Mouse (Mus musculus): ENCODE measurements around the gene Gprin1.

Gprin1 gene

GRCm38 (mm10) chr13:54759496-54759895 is 9.8 kb upstream of the Gprin1 start:
- peak; percentile 50 to 55 for DNase-seq

DNA sequence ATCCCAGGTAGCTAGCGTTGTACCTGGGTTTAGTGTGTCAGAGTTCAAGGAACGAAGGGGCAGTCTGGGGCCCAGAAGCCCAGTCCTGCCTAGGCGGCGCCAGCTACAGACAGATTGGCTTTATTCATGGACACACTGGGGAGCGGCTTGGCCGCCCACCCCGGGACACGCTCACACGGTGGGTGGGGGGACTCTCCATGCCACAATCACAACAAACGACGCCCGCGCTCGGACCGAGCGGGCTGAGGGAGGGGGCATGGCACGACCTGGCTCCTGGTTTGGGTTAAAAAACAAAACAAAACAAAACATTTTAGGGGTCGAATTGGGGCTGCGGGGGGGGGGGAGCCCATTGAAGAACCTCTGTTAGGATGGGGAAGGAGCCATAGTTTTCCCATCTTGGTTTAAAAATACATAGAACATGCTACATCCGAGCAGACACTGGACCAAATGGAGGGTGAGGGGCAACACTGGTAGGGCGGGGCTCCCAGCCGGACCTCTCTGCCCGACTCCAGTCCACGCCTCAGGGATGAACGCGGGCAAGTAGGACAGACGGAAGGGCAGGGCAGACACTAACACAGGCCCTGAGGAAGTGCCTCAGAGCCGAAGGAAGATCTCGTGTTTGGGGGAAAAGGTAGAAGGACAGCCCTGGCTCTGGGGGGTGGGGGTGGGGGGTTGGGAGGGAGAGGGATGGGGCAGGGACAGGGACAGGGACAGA is 9.2 kb upstream of the Gprin1 start:
- peak; percentile 49 to 58 for DNase-seq

DNA sequence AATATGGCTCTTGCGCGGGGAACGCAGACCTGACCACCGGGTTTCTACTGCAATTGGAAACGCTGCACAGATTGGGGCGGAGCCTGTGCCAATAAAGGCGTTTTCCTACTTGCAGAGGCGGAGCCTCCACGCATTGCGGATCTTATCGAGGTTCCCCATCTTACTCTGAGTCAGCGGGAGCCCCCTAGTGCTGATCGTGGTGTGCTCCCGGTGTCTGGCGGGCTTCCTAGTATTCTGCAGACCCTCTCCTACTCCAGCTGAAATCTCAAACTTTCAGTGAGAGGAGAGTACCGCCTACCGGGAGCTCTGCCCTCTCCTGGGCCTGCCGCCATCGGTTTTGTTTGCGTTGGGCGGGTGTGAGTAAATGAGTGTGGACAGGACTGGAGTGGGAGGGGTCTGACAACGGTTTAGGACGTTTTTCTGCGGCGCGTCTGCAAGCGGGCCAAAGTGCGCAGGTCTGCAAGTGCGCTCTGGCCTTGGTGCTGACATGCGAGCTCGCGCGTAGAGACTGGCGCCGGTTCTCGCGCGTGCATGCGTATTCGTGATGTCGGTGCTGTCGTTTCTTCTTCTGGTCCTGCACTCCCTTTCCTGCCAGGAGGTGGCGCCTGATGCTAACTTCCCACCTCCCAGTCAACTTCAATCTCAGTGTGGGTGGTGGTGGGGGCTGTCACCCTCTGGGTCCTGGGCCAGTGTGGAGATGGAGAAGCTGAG is 8.5 kb upstream of the Gprin1 start:
- DNase-seq: peak; percentile 97 to 98

DNA sequence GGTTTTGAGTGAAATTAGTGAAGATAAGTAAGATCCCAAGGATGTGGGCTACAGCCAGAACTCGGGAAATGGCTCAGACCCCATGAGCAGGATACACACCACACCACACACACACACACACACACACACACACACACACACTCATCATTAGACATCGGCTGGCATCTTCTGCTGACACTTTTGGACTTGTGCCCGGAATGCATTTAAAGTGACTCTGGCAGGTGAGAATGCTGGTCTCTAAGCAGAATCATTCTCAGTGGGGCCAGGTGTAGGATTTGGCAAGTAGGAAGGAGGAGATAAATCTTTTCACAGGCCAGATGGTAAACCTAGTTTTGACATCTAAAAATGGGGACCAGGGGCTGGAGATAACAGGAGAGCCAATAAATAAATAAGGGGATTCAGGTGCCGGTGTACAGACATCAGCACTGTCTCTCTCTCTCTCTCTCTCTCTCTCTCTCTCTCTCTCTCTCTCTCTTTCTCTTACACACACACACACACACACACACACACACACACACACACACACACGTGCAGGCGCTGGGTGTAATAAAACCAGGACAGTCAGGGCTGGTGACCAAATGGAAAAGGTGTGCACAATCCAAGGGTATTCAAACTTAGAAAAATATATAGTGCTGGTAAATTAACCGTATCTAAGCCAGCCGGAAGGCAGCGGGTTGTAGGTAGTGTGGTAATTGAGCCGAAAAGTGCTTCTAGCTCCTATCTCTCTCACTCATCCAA is 7.6 kb upstream of the Gprin1 start:
- peak; percentile 79 to 88 for DNase-seq

- DNase-seq: peak; percentile 33 to 36
Observed at GRCm38 (mm10) chr13:54756156-54756712, 6.6 kb upstream of the Gprin1 start.

DNA sequence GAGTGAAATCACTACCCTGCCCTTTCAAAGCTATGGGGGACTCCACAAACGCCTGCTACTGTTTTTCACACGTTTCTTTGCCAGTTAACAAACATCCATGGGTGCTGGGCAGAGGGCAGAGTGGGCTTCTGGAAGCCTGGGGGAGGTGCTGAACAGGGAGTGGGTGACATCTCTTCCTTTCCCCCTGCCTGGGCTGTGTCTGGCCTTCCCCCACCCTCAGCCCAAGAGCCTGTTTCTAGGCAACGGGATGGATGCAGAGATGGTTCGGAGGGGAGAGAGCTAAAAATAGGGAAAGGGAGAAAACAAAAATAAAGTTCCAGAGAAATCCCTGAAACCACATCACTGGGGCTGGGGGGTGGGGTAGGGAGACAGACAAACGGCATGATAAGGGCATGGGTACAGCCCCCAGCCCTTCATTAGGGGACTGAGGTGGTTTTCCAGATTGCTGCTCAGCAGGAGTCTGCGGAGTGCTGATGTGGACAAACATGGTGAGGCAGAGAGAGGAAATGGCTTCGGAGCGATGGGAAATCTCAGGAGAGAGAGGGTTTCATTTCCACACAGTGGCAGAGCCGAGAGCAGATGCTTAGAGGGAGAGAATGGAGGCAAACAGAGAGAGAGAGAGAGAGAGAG is 5.6 kb upstream of the Gprin1 start:
- DNase-seq: peak; percentile 54 to 60

DNA sequence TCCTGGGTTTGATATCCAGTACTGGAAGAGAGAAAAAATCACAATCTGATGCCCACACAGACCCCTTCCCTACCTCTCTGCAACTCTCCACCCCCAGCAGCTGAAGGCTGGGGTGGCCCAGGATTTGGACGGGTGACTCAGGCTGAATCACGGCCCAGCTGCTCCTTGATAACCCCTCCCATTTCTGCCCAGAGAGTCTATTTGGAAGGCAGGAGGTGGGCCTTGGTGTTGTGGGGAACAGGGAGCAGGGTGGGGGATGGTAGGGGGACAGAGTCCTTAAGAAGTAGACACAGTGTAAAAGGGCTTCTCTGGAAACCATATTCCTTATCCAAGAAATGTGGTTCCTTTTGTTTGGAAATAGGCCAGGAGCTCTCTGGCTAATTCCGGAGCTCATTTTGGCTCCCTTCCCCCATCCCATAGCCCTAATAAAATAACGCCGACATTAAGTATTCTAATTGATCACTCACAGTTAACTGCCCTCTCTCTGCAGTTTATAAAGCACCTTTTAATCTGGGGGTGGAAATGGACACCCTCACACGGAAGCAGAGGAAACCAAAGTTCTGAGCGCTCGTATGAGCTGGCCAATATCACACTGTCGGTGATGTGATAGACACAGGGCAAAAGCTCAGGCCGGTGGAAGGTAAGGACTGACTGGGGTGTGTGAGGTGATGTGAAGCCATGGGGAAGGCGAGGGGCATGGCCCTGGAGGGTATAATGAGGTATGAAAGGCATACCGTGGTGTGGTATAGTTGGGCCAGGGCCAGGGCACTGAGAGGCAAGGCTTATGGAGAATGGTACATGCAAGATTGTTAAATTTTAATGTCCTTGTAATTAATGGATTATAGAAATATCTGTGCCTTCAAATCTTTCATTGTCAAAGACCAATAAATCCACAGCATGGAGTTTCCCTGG is 4.8 kb upstream of the Gprin1 start:
- peak; percentile 47 to 60 for DNase-seq

- DNase-seq: no peak
Observed at GRCm38 (mm10) chr13:54753733-54754132, 4.1 kb upstream of the Gprin1 start.

DNA sequence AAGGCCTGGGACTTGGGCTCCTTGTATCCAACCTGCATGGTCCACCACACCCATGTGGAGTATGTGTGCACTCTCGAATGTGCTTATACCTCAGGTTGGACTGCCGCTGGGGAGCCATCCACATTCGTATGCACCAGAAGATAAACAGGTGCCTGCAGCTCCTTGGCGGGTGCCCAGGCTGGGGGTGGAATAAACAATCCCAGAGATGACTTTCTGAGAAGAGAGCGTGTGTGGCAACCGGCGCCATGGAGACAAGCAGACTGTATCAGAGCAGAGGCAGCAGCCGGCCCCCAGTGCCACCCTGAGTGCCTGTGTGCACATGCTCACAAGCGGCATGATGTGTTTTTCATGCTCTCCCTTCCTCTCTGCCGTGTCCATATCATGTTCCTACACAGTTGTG is 3.0 kb upstream of the Gprin1 start:
- peak; percentile 70 to 82 for DNase-seq

- no peak for DNase-seq
Observed at GRCm38 (mm10) chr13:54750699-54751098, 1.0 kb upstream of the Gprin1 start.

- peak; percentile 89 to 93 for DNase-seq
Observed at GRCm38 (mm10) chr13:54749061-54749863, 412 bp downstream of the Gprin1 start.

GRCm38 (mm10) chr13:54748721-54749060 is 983 bp downstream of the Gprin1 start:
- DNase-seq: peak in 1 of 2 experiments; percentile 66

DNA sequence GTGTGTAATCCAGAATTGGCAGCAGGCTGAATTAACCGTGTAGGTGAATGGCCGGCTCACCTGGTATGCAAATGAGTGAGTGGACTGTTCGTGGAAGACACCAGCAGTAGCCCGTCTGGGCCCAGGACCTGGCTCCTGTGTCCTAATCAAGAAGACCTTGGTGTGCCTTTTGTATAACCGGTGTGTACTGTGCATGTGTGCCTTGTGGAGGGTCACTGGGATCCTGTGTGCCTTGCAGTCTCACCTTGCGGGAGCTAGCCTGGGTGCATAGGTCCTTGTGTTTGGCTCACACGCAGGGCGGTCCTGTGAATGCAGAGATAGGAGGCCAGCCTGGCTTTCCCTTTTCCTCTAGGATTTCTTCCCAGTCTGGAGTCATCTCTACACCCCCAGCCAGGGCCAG is 1.5 kb downstream of the Gprin1 start:
- peak; percentile 48 to 56 for DNase-seq

DNA sequence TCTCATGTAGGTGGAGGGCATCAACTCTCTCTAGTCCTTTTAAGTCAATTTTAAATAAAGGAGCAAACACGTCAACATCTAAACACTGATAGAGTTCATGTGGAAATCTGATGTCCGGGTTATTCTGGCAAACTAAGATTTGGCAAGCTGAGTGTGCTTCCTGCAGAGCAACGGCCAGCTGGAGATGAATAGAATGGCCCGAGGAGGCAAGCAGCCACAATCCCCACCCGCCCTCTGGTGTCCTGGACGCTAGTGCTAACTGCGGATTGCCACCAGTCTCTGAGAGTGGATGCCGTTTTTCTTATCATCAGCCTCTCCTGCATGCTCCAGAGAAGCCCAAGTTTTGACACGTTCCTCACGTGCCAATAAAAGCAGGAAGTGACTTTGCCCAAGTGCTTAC is 2.8 kb downstream of the Gprin1 start:
- peak; percentile 82 to 87 for DNase-seq

DNA sequence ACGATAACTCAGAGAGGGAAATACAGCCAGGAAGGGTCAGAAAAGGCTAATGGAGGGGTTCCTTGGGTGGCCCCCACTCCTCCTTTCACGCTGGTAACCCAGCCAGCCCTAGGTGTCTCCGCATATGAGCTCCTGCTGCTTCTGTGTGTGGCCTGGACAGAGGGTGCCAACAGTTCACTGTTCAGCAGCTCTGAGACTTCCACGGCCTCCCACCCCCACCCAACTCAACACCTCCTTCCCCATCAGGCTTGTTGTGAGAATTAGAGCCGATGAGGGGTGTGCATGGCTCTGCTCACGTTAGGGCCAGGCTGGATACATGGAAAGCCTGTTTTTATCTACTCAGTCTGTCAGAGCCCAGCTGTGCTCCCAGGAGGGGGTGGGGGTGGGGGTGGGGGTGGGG is 3.6 kb downstream of the Gprin1 start:
- peak in 1 of 2 experiments; percentile 54 for DNase-seq

- peak; percentile 71 to 80 for DNase-seq
Observed at GRCm38 (mm10) chr13:54738213-54738601, 11.5 kb downstream of the Gprin1 start.

GRCm38 (mm10) chr13:54737488-54738212 is 12.0 kb downstream of the Gprin1 start:
- DNase-seq: peak; percentile 64 to 72

DNA sequence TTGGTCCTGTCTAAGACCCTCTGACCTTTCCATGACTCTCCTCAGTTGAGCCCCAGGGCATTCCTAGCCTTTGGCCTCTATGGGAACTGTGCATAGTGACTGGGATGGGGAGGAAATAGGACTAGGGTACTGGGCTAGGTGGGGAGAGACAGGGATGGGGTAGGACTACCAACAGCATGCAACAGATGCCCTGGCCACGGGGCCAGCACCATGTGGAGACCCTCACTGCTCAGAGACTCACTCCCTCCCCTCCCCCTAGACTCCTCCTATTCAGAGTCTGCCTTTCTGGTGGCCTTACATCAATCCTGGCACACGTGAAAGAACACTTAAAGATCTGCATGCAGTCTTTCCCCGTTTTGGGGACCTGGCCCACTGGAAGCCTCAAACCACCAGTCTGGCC is 12.7 kb downstream of the Gprin1 start:
- DNase-seq: no peak

GRCm38 (mm10) chr13:54726131-54726530 is 23.5 kb downstream of the Gprin1 start:
- DNase-seq: no peak

- DNase-seq: no peak
Observed at GRCm38 (mm10) chr13:54723143-54723542, 26.5 kb downstream of the Gprin1 start.

Measured in cerebellum, postnatal 25 days (tissue).